Mouse (Mus musculus) stomach, postnatal 0 days (tissue): ENCODE results near the gene Ccdc3.

ENCODE experiments used
- CTCF ChIP-seq: IDR thresholded peaks from 2 replicates; pipeline ENCODE4 v1.5.1; 2016; ENCODE audit warnings: antibody characterized with exemption, low read depth, mild to moderate bottlenecking, moderate library complexity
- EP300 ChIP-seq: optimal IDR thresholded peaks from 2 replicates; pipeline ENCODE3; 2016; ENCODE audit warnings: antibody characterized with exemption

GRCm38 (mm10) chr2:5112785-5113291 lies 24.7 kb upstream of the Ccdc3 start:
- TF ChIP-seq CTCF (no peak), EP300 (no peak)
